Mouse (Mus musculus) lung, embryonic 16.5 days (tissue): ENCODE data around the gene 6030468B19Rik. TPM values are rescaled to one million over a fixed set of nuclear protein-coding genes. Genes with fewer than 3 reads are reported as not detected.
"Not testable (repeated sequence)": the region's sequence is repeated elsewhere in the genome, so short reads cannot be mapped to it uniquely, and the experiment has no call there.

Source experiments
- ATAC-seq: fragments of 200-750 bp; cut with Nextera tagmentation; 2 replicates; pipeline ENCODE4 v1.8.0; 2017; ENCODE audit warnings: low read depth, mild to moderate bottlenecking, moderate library complexity
- H3K27ac ChIP-seq: fragments of 300-500 bp; sonication (generic); 2 replicates; pipeline ENCODE4 v1.5.1; 2014; ENCODE audit warnings: mild to moderate bottlenecking, control low read depth, low read length
- H3K27me3 ChIP-seq: fragments of 300-500 bp; sonication (generic); 2 replicates; pipeline ENCODE4 v1.6.1; 2014; ENCODE audit warnings: low read depth, low read length, mixed read lengths; ENCODE audit not compliant: control insufficient read depth, insufficient read depth
- H3K36me3 ChIP-seq: fragments of 300-500 bp; sonication (generic); 2 replicates; pipeline ENCODE4 v1.6.1; 2014; ENCODE audit warnings: low read length; ENCODE audit not compliant: control insufficient read depth, insufficient read depth
- H3K4me1 ChIP-seq: fragments of 300-500 bp; sonication (generic); replicated peaks from 2 replicates; pipeline ENCODE4 v1.6.1; 2014; ENCODE audit warnings: low read length, mixed read lengths; ENCODE audit not compliant: control insufficient read depth, insufficient read depth
- H3K4me2 ChIP-seq: fragments of 300-500 bp; sonication (generic); 2 replicates; pipeline ENCODE4 v1.6.1; 2014; ENCODE audit warnings: low read depth, low read length, control low read depth
- H3K4me3 ChIP-seq: fragments of 300-500 bp; sonication (generic); 2 replicates; pipeline ENCODE4 v1.5.1; 2014; ENCODE audit warnings: mild to moderate bottlenecking, low read length, control low read depth
- H3K9ac ChIP-seq: fragments of 300-500 bp; sonication (generic); 2 replicates; pipeline ENCODE4 v1.6.1; 2014; ENCODE audit warnings: low read length, control low read depth
- H3K9me3 ChIP-seq: fragments of 300-500 bp; sonication (generic); 2 replicates; pipeline ENCODE4 v1.6.1; 2016; ENCODE audit warnings: low read length; ENCODE audit not compliant: control insufficient read depth
- WGBS: fragments of 180-500 bp; shearing (Covaris S2); extraction: QIAGEN DNeasy Blood & Tissue Kit; methylation state at CpG from one replicate; pipeline ENCODE4 v1.1.7; 2014; 5-methylcytosine and 5-hydroxymethylcytosine counted together
- polyA plus RNA-seq: library from polyadenylated mRNA; unstranded; fragments of >200 nt; fragmentation: Nextera tagmentation; extraction: Ambion mirVana; gene quantifications from 2 replicates; pipeline ENCODE4 v1.2.1, GENCODE M21; 2015

Gene 6030468B19Rik
- polyA plus RNA-seq, 1 experiment from 2014 or later, result 0.14 TPM

GRCm38 (mm10) chr11:117781993-117782704 lies 15.3 kb upstream of the 6030468B19Rik start, which contains the start of the genes Tmc8 and Tmc6:
Gene Tmc8 (plus strand): TSS chr11:117782076.
Gene Tmc6 (minus strand): TSS chr11:117782198.
- Histone ChIP-seq H3K4me3 (peak within 1 kb of the TSS; percentile 61), H3K27ac (peak within 1 kb of the TSS; percentile 97), H3K36me3 (no peaks in the 10 kb centered on the region), H3K4me1 (peaks cover 41% of the 10 kb centered on the region), H3K9ac (peak within 1 kb of the TSS; percentile 51), H3K9me3 (no peaks in the 10 kb centered on the region), H3K4me2 (peak within 1 kb of the TSS; percentile 98), H3K27me3 (no peaks in the 10 kb centered on the region; the same call in 1 of the 2 replicates)
- peak; percentile 10 for ATAC-seq
- 46% methylated on average over 21 of the region's 24 CpGs for WGBS

GRCm38 (mm10) chr11:117782705-117783034 lies 14.8 kb upstream of the 6030468B19Rik start:
- Histone ChIP-seq H3K4me2 (peak overlapping the region; percentile 56), H3K27ac (peak overlapping the region; percentile 12), H3K9me3 (no peaks in the 10 kb centered on the region), H3K36me3 (no peaks in the 10 kb centered on the region), H3K27me3 (no peaks in the 10 kb centered on the region; the same call in 1 of the 2 replicates), H3K4me1 (peaks cover 41% of the 10 kb centered on the region), H3K4me3 (peak overlapping the region; percentile 41), H3K9ac (peak overlapping the region; percentile 8)
- ATAC-seq, result no peak
- WGBS, result 46% methylated on average over 9 of the region's 9 CpGs

GRCm38 (mm10) chr11:117783089-117783488 lies 14.4 kb upstream of the 6030468B19Rik start:
- H3K9me3 ChIP-seq, result no peaks in the 10 kb centered on the region
- no peaks in the 10 kb centered on the region for H3K36me3 ChIP-seq
- H3K9ac ChIP-seq, result peak overlapping the region; percentile 8
- H3K4me2 ChIP-seq, result peak overlapping the region; percentile 56
- no peaks in the 10 kb centered on the region; the same call in 1 of the 2 replicates for H3K27me3 ChIP-seq
- H3K4me1 ChIP-seq, result peaks cover 41% of the 10 kb centered on the region
- H3K27ac ChIP-seq, result peak overlapping the region; percentile 12
- 5% methylated on average over 31 of the region's 31 CpGs for WGBS
- H3K4me3 ChIP-seq, result peak overlapping the region; percentile 41
- ATAC-seq, result peak; percentile 7; the same call in 1 of the 2 replicates

GRCm38 (mm10) chr11:117783683-117784309 lies 13.7 kb upstream of the 6030468B19Rik start:
- Histone ChIP-seq H3K27me3 (no peaks in the 10 kb centered on the region; the same call in 1 of the 2 replicates), H3K4me2 (peak overlapping the region; percentile 56), H3K27ac (no peak overlapping the region), H3K36me3 (no peaks in the 10 kb centered on the region), H3K4me3 (peak overlapping the region; percentile 41), H3K9ac (peak overlapping the region; percentile 8), H3K9me3 (no peaks in the 10 kb centered on the region), H3K4me1 (peaks cover 37% of the 10 kb centered on the region)
- 39% methylated on average over 10 of the region's 10 CpGs for WGBS
- no peak for ATAC-seq

GRCm38 (mm10) chr11:117786294-117786693 lies 11.2 kb upstream of the 6030468B19Rik start:
- Histone ChIP-seq H3K4me1 (peaks cover 21% of the 10 kb centered on the region), H3K4me3 (no peak overlapping the region), H3K27ac (no peak overlapping the region), H3K36me3 (no peaks in the 10 kb centered on the region), H3K9ac (no peak overlapping the region), H3K9me3 (no peaks in the 10 kb centered on the region), H3K27me3 (no peaks in the 10 kb centered on the region; the same call in 1 of the 2 replicates), H3K4me2 (no peak overlapping the region)
- WGBS, result 10% methylated on average over 10 of the region's 10 CpGs
- no peak for ATAC-seq

GRCm38 (mm10) chr11:117788481-117788880 lies 9.0 kb upstream of the 6030468B19Rik start:
- peaks cover 13% of the 10 kb centered on the region; the same call in 1 of the 2 replicates for H3K4me1 ChIP-seq
- H3K9me3 ChIP-seq, ATAC-seq, H3K4me2 ChIP-seq, H3K27ac ChIP-seq, H3K4me3 ChIP-seq, H3K9ac ChIP-seq, H3K36me3 ChIP-seq, H3K27me3 ChIP-seq: not testable (repeated sequence)
- WGBS, result 69% methylated on average over 6 of the region's 7 CpGs

GRCm38 (mm10) chr11:117790286-117790685 lies 7.2 kb upstream of the 6030468B19Rik start:
- ATAC-seq, result peak; percentile 21; the same call in 1 of the 2 replicates
- Histone ChIP-seq H3K36me3 (no peaks in the 10 kb centered on the region), H3K9ac (0 out of 2 replicates have a peak overlapping the region, but pooled peaks have one; percentile 30), H3K4me1 (peaks cover 12% of the 10 kb centered on the region; the same call in 1 of the 2 replicates), H3K27me3 (no peaks in the 10 kb centered on the region), H3K9me3 (no peaks in the 10 kb centered on the region), H3K4me2 (peak overlapping the region; percentile 56), H3K4me3 (peak overlapping the region; percentile 21; the same call in 1 of the 2 replicates), H3K27ac (no peak overlapping the region)
- 10% methylated on average over 14 of the region's 14 CpGs for WGBS

- no peaks in the 10 kb centered on the region for H3K36me3 ChIP-seq
- H3K9ac ChIP-seq, result no peak overlapping the region
- no peak overlapping the region; the same call in 1 of the 2 replicates for H3K4me3 ChIP-seq
- no peak overlapping the region for H3K27ac ChIP-seq
- no peaks in the 10 kb centered on the region for H3K9me3 ChIP-seq
- no peaks in the 10 kb centered on the region for H3K27me3 ChIP-seq
- 36% methylated on average over 23 of the region's 23 CpGs for WGBS
- peak overlapping the region; percentile 56 for H3K4me2 ChIP-seq
- peaks cover 12% of the 10 kb centered on the region; the same call in 1 of the 2 replicates for H3K4me1 ChIP-seq
- ATAC-seq, result peak; percentile 41
Measured at GRCm38 (mm10) chr11:117790703-117791440, 6.6 kb upstream of the 6030468B19Rik start.

- no peak overlapping the region for H3K9ac ChIP-seq
- no peaks in the 10 kb centered on the region for H3K27me3 ChIP-seq
- H3K4me1 ChIP-seq, result peaks cover 12% of the 10 kb centered on the region; the same call in 1 of the 2 replicates
- no peak overlapping the region for H3K4me2 ChIP-seq
- no peak overlapping the region for H3K4me3 ChIP-seq
- no peaks in the 10 kb centered on the region for H3K9me3 ChIP-seq
- H3K36me3 ChIP-seq, result no peaks in the 10 kb centered on the region
- ATAC-seq, result no peak
- no peak overlapping the region for H3K27ac ChIP-seq
- WGBS, result 81% methylated on average over 9 of the region's 9 CpGs
Measured at GRCm38 (mm10) chr11:117791441-117791761, 6.1 kb upstream of the 6030468B19Rik start.
